In genomic region chr3:121885265-121886178, GRCm38 (mm10) we compare ENCODE assay signal across 8 mouse cellular contexts.
DNase-seq lines count a peak whose midpoint lies in the region; ATAC-seq and TF ChIP-seq lines count a peak whose summit lies in the region.

No protein-coding gene starts in this region.

- peak overlapping the region; percentile 35; the same call in 1 of the 2 replicates for H3K27ac ChIP-seq in heart, embryonic 11.5 days (ENCODE audit: low read depth, low read length)
- H3K27ac ChIP-seq in ES-E14 (ENCODE audit: insufficient read depth, low read depth, low read length, poor library complexity, severe bottlenecking): no peak overlapping the region
- H3K27ac ChIP-seq in hindbrain, embryonic 12.5 days: no peak overlapping the region
- H3K27ac ChIP-seq in thymus, adult 2 months (ENCODE audit: control insufficient read depth, insufficient read depth, low read length): no peak overlapping the region

- peaks cover 24% of the 10 kb centered on the region for H3K4me1 ChIP-seq in heart, embryonic 11.5 days (ENCODE audit: control insufficient read depth, insufficient read depth, low read length)
- H3K4me1 ChIP-seq in ES-E14 (ENCODE audit: control insufficient read depth in 2 of 2, insufficient read depth in 2 of 2, low read length in 2 of 2, poor library complexity in 1 of 2): peaks cover 0 to 8% of the 10 kb centered on the region in 2 experiments; a peak in 2 of 4 replicates
- H3K4me1 ChIP-seq in hindbrain, embryonic 12.5 days: peaks cover 3% of the 10 kb centered on the region
- H3K4me1 ChIP-seq in thymus, adult 2 months (replicated peaks; ENCODE audit: control insufficient read depth, insufficient read depth, low read length): no peaks in the 10 kb centered on the region

- no peak for ATAC-seq in heart, embryonic 11.5 days (replicated peaks; ENCODE audit: insufficient number of reproducible peaks, low FRiP score, low TSS enrichment)
- ATAC-seq in hindbrain, embryonic 12.5 days (ENCODE audit: low FRiP score): peak; percentile 11; the same call in 1 of the 2 replicates

- no peak overlapping the region for H3K9ac ChIP-seq in heart, embryonic 11.5 days (ENCODE audit: low read depth, low read length)
- no peak overlapping the region for H3K9ac ChIP-seq in ES-E14 (ENCODE audit: insufficient read depth, low read depth, low read length, poor library complexity, severe bottlenecking)
- H3K9ac ChIP-seq in hindbrain, embryonic 12.5 days: no peak overlapping the region

- WGBS in heart, embryonic 11.5 days (ENCODE audit: insufficient replicate concordance): 22% methylated on average over 10 of the region's 10 CpGs
- 17% methylated on average over 10 of the region's 10 CpGs for WGBS in hindbrain, embryonic 12.5 days
- whole genome bisulfite sequencing in thymus, adult 2 months: 41% methylated on average over 10 of the region's 10 CpGs

- intact Hi-C loops in heart, postnatal 14 days (cut with DNase I): loop anchor here (1.0 to 10.0 kb wide), 8 partner anchors 82 to 754 kb away; partner anchors contain the start of genes Bcar3 and Dnttip2

- no peaks in the 10 kb centered on the region for H3K36me3 ChIP-seq in heart, embryonic 11.5 days (ENCODE audit: control insufficient read depth, insufficient read depth, low read length)
- no peaks in the 10 kb centered on the region for H3K36me3 ChIP-seq in ES-E14 (ENCODE audit: control insufficient read depth, insufficient read depth, low read length, poor library complexity, severe bottlenecking)
- no peaks in the 10 kb centered on the region for H3K36me3 ChIP-seq in hindbrain, embryonic 12.5 days
- no peaks in the 10 kb centered on the region for H3K36me3 ChIP-seq in thymus, adult 2 months (ENCODE audit: control insufficient read depth, insufficient read depth, low read length)

- H3K4me3 ChIP-seq in heart, embryonic 11.5 days (ENCODE audit: low read depth, low read length): no peak overlapping the region
- no peak overlapping the region for H3K4me3 ChIP-seq in ES-E14 (ENCODE audit: insufficient read depth in 1 of 2, low read depth in 1 of 2, low read length in 2 of 2, poor library complexity in 1 of 2, severe bottlenecking in 1 of 2)
- H3K4me3 ChIP-seq in hindbrain, embryonic 12.5 days: no peak overlapping the region
- H3K4me3 ChIP-seq in thymus, adult 2 months (ENCODE audit: control insufficient read depth, insufficient read depth, low read length): no peak overlapping the region

- TF ChIP-seq POLR2A in thymus, adult 2 months (IDR thresholded peaks at IDR 0.05; ENCODE audit: control insufficient read depth, extremely low read depth, insufficient read depth, low read length, poor library complexity): no peak

- H3K9me3 ChIP-seq in heart, embryonic 11.5 days (replicated peaks; ENCODE audit: control insufficient read depth, low read length): no peaks in the 10 kb centered on the region
- H3K9me3 ChIP-seq in ES-E14 (ENCODE audit: control insufficient read depth, insufficient read depth, low read depth, low read length): no peaks in the 10 kb centered on the region
- H3K9me3 ChIP-seq in hindbrain, embryonic 12.5 days (replicated peaks): no peaks in the 10 kb centered on the region

- H3K27me3 ChIP-seq in heart, embryonic 11.5 days (ENCODE audit: control insufficient read depth, insufficient read depth, low read length): no peaks in the 10 kb centered on the region
- peaks cover 19% of the 10 kb centered on the region for H3K27me3 ChIP-seq in hindbrain, embryonic 12.5 days
- H3K27me3 ChIP-seq in thymus, adult 2 months (ENCODE audit: control insufficient read depth, insufficient read depth, low read length): no peaks in the 10 kb centered on the region

- no peak for TF ChIP-seq CTCF in thymus, adult 2 months (IDR thresholded peaks at IDR 0.05; ENCODE audit: borderline replicate concordance, control insufficient read depth, extremely low read depth, insufficient read depth, low read length, poor library complexity)

- peak overlapping the region; percentile 16; the same call in 1 of the 2 replicates for H3K4me2 ChIP-seq in heart, embryonic 11.5 days
- peak overlapping the region; percentile 25; the same call in 1 of the 2 replicates for H3K4me2 ChIP-seq in hindbrain, embryonic 12.5 days (replicated peaks)

- DNase-seq in heart, postnatal 14 days: no peak
- peak; percentile 40 for DNase-seq in ES-E14 (ENCODE audit: low read depth, low spot score)
- DNase-seq in lung, postnatal 10 days: peak; percentile 72
- DNase-seq in natural killer cell, adult 2 months (ENCODE audit: low spot score in 2 of 2): no peak
- DNase-seq in Muller cell, postnatal 12 days (ENCODE audit: inconsistent ontology term): no peak
- DNase-seq in thymus, adult 2 months: no peak

- in situ Hi-C loops in ES-E14 (cut with MboI; ENCODE audit: low sequenced_read_pairs in 2 of 2, unreplicated experiment in 2 of 2): loop anchor here (5.0 to 25.0 kb wide), 2 partner anchors 252 to 257 kb away; no protein-coding TSS in a partner anchor

TF ChIP-seq in ES-E14, 5 proteins besides CTCF, POLR2A, EP300 and RAD21:
- no peak for TF ChIP-seq HCFC1 (IDR thresholded peaks at IDR 0.05; ENCODE audit: borderline replicate concordance, insufficient read depth, low read length)
- no peak for TF ChIP-seq ZC3H11A (IDR thresholded peaks at IDR 0.05; ENCODE audit: borderline replicate concordance, low read depth, low read length)
- no peak for TF ChIP-seq CHD2 (IDR thresholded peaks at IDR 0.05; ENCODE audit: low read depth, low read length)
- no peak for TF ChIP-seq ZNF384 (IDR thresholded peaks at IDR 0.05; ENCODE audit: low read depth, low read length)
- TF ChIP-seq MAFK (IDR thresholded peaks at IDR 0.05; ENCODE audit: insufficient read depth, low read depth, low read length): no peak
TF ChIP-seq in ES-E14: peak in this region for 0.

Comparison
In these comparisons a context has a peak if more than half of its experiments do, and no peak if none do; other contexts are left out.
1. DNase-seq: peak in ES-E14 (single experiment) and lung, postnatal 10 days (single experiment); none in heart, postnatal 14 days (0 of 2), natural killer cell, adult 2 months (0 of 2), Muller cell, postnatal 12 days (single experiment) and thymus, adult 2 months (single experiment).